Mouse (Mus musculus) thymus, postnatal 0 days (tissue): ENCODE results near the gene Gjb1. TPM values are rescaled to one million over a fixed set of nuclear protein-coding genes. Genes with fewer than 3 reads are reported as not detected.

Source experiments
- DNase-seq: peaks from one replicate; pipeline ENCODE4 v3.0.0-alpha.2; 2015; ENCODE audit warnings: low spot score
- polyA plus RNA-seq: library from polyadenylated mRNA; unstranded; fragments of >200 nt; fragmentation: Nextera tagmentation; extraction: Ambion mirVana; gene quantifications from 2 replicates; pipeline ENCODE4 v1.2.1, GENCODE M21; 2015

Gjb1 gene
- polyA plus RNA-seq, 1 experiment from 2014 or later = 0.09 TPM

- DNase-seq = no peak
Measured at GRCm38 (mm10) chrX:101396459-101396858, 20.3 kb downstream of the Gjb1 start.

GRCm38 (mm10) chrX:101418946-101419724 is 43.0 kb downstream of the Gjb1 start:
- DNase-seq = peak; percentile 8

- peak; percentile 87 for DNase-seq
Measured at GRCm38 (mm10) chrX:101419725-101420699, 43.8 kb downstream of the Gjb1 start.

- no peak for DNase-seq
Measured at GRCm38 (mm10) chrX:101420700-101421095, 44.5 kb downstream of the Gjb1 start, which contains the start of gene Zmym3. Gene Zmym3, minus strand, starts transcription at chrX:101420849.

GRCm38 (mm10) chrX:101423462-101423861 is 47.3 kb downstream of the Gjb1 start:
- no peak for DNase-seq

- peak; percentile 21 for DNase-seq
Measured at GRCm38 (mm10) chrX:101427774-101428173, 51.6 kb downstream of the Gjb1 start.

GRCm38 (mm10) chrX:101428785-101429141 is 52.6 kb downstream of the Gjb1 start:
- DNase-seq = no peak

- peak; percentile 94 for DNase-seq
Measured at GRCm38 (mm10) chrX:101429142-101429949, 53.2 kb downstream of the Gjb1 start, which contains the start of gene Nono. Gene Nono, plus strand, starts transcription at chrX:101429318.

- DNase-seq = no peak
Measured at GRCm38 (mm10) chrX:101429976-101430375, 53.8 kb downstream of the Gjb1 start.

Other genes starting within 250 kb of the Gjb1 start
- 38.6 and 40.4 TPM in 2 replicates for gene Snx12, start 153.8 kb upstream of the Gjb1 start, polyA plus RNA-seq
- gene Foxo4, start 121.8 kb upstream of the Gjb1 start, polyA plus RNA-seq = 2.9 and 4.2 TPM in 2 replicates
- 0.64 and 1.1 TPM in 2 replicates for gene Gm614, start 112.4 kb upstream of the Gjb1 start, polyA plus RNA-seq
- gene Il2rg, start 108.1 kb upstream of the Gjb1 start, polyA plus RNA-seq = 334 and 367 TPM in 2 replicates
- gene Gm20489, start 107.4 kb upstream of the Gjb1 start, polyA plus RNA-seq = not detected in 2 replicates
- gene Med12, start 102.3 kb upstream of the Gjb1 start, polyA plus RNA-seq = 25.8 and 33.0 TPM in 2 replicates
- gene Nlgn3, start 77.2 kb upstream of the Gjb1 start, polyA plus RNA-seq = 0.09 and 0.12 TPM in 2 replicates
- 23.9 and 26.8 TPM in 2 replicates for gene Zmym3, start 44.5 kb downstream of the Gjb1 start, polyA plus RNA-seq
- 313 and 367 TPM in 2 replicates for gene Nono, start 52.9 kb downstream of the Gjb1 start, polyA plus RNA-seq
- gene Itgb1bp2, start 72.7 kb downstream of the Gjb1 start, polyA plus RNA-seq = 1.1 and 1.2 TPM in 2 replicates
- 7.2 and 8.8 TPM in 2 replicates for gene Taf1, start 156.4 kb downstream of the Gjb1 start, polyA plus RNA-seq